7 mouse cellular contexts compared by ENCODE assay signal in the genomic region with DNA sequence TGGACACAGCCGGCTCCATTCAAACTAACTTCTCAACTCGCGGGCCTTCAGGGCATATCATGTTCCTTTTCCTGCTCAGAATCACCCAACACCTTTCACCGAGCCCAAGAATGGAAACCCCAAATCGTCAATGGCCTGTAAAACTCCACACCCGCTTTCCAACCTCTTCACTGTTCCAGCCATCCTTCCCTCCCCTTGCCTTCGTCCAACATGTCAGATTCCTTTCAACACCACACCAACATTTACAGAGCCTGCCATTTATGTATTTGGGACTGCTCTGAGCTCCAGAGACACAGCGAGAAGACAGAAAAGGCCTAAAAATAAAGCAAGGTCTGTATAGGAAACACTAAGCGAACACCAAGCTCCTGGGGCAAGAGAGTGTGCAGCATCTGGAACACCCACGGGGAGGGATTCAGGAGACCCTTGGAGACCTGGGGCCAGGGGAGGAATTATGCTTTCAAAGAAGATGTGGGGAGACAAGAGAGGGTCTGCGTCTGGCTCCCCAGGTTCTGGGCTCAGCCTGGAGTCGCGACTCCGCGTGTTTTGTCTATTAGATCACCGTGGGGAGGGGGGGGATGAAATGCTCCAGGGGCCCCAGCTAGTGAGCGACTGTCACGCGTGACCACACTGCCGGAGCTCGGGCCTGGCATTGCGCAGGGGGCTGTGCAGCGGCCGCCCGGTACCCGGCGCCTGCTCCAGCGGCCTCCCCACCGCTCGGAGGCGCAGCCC. TPM values are rescaled to one million over a fixed set of nuclear protein-coding genes. Genes with fewer than 3 reads are reported as not detected.
DNase-seq lines count a peak whose midpoint lies in the region; ATAC-seq and TF ChIP-seq lines count a peak whose summit lies in the region.

No protein-coding gene starts in this region.

- TF ChIP-seq CTCF in C2C12 (IDR thresholded peaks at IDR 0.05; ENCODE audit: control insufficient read depth, insufficient read depth, insufficient read length) = no peak

- H3K4me2 ChIP-seq in embryonic facial prominence, embryonic 14.5 days (ENCODE audit: low read depth, low read length) = peak overlapping the region; percentile 64
- peak overlapping the region; percentile 65 for H3K4me2 ChIP-seq in hindbrain, embryonic 13.5 days
- H3K4me2 ChIP-seq in liver, embryonic 15.5 days = peak overlapping the region; percentile 91

- 0 out of 2 replicates have a peak, but pooled peaks cover 4% of the 10 kb centered on the region for H3K9me3 ChIP-seq in embryonic facial prominence, embryonic 14.5 days (ENCODE audit: control insufficient read depth, low read length)
- H3K9me3 ChIP-seq in hindbrain, embryonic 13.5 days = no peaks in the 10 kb centered on the region
- H3K9me3 ChIP-seq in liver, embryonic 15.5 days (replicated peaks) = no peaks in the 10 kb centered on the region

- peak overlapping the region; percentile 92 for H3K27ac ChIP-seq in embryonic facial prominence, embryonic 14.5 days (replicated peaks; ENCODE audit: low read depth, low read length)
- H3K27ac ChIP-seq in hindbrain, embryonic 13.5 days = peak overlapping the region; percentile 95
- peak overlapping the region; percentile 97 for H3K27ac ChIP-seq in liver, embryonic 15.5 days (replicated peaks)

- no peaks in the 10 kb centered on the region for H3K27me3 ChIP-seq in C2C12 (ENCODE audit: control insufficient read depth, insufficient read depth, insufficient read length)
- H3K27me3 ChIP-seq in embryonic facial prominence, embryonic 14.5 days (replicated peaks; ENCODE audit: control insufficient read depth, insufficient read depth, low read length) = peaks cover 16% of the 10 kb centered on the region
- H3K27me3 ChIP-seq in hindbrain, embryonic 13.5 days = peaks cover 16% of the 10 kb centered on the region
- peaks cover 18% of the 10 kb centered on the region for H3K27me3 ChIP-seq in liver, embryonic 15.5 days

- peak; percentile 9; the same call in 1 of the 2 replicates for ATAC-seq in embryonic facial prominence, embryonic 14.5 days (ENCODE audit: low read depth)
- no peak for ATAC-seq in hindbrain, embryonic 13.5 days (ENCODE audit: low FRiP score)
- ATAC-seq in liver, embryonic 15.5 days (ENCODE audit: insufficient read depth) = 0 out of 2 replicates have a peak, but pooled peaks have one; percentile 5
- ATAC-seq in erythroid progenitor cell, adult 5-6 weeks (replicated peaks; ENCODE audit: low FRiP score, poor library complexity, severe bottlenecking) = no peak

- WGBS in embryonic facial prominence, embryonic 14.5 days = under 1% methylated on average over 15 of the region's 31 CpGs
- 2% methylated on average over 31 of the region's 31 CpGs for WGBS in hindbrain, embryonic 13.5 days
- under 1% methylated on average over 31 of the region's 31 CpGs for WGBS in liver, embryonic 15.5 days (ENCODE audit: insufficient replicate concordance)

- H3K4me3 ChIP-seq in C2C12 (ENCODE audit: insufficient read depth, poor library complexity, severe bottlenecking) = peak overlapping the region; percentile 79
- H3K4me3 ChIP-seq in embryonic facial prominence, embryonic 14.5 days (ENCODE audit: low read depth, low read length) = peak overlapping the region; percentile 97
- peak overlapping the region; percentile 77 for H3K4me3 ChIP-seq in hindbrain, embryonic 13.5 days
- H3K4me3 ChIP-seq in liver, embryonic 15.5 days (replicated peaks) = peak overlapping the region; percentile 94

- H3K4me1 ChIP-seq in embryonic facial prominence, embryonic 14.5 days (ENCODE audit: control insufficient read depth, insufficient read depth, low read length) = peaks cover 9% of the 10 kb centered on the region
- H3K4me1 ChIP-seq in hindbrain, embryonic 13.5 days (replicated peaks) = peaks cover 38% of the 10 kb centered on the region
- H3K4me1 ChIP-seq in liver, embryonic 15.5 days (replicated peaks) = peaks cover 48% of the 10 kb centered on the region

- peak overlapping the region; percentile 98 for H3K9ac ChIP-seq in embryonic facial prominence, embryonic 14.5 days (ENCODE audit: low read depth, low read length)
- H3K9ac ChIP-seq in hindbrain, embryonic 13.5 days = peak overlapping the region; percentile 98
- peak overlapping the region; percentile 96 for H3K9ac ChIP-seq in liver, embryonic 15.5 days

- H3K79me3 ChIP-seq in C2C12 (ENCODE audit: low read depth) = peaks cover 21% of the 10 kb centered on the region

- H3K79me2 ChIP-seq in C2C12 (ENCODE audit: control insufficient read depth, insufficient read depth) = peaks cover 44% of the 10 kb centered on the region

- peak overlapping the region; percentile 93 for H3ac ChIP-seq in C2C12 (ENCODE audit: control insufficient read depth, insufficient read length, low read depth)

- H3K36me3 ChIP-seq in C2C12 (ENCODE audit: control insufficient read depth, insufficient read depth) = peaks cover 24% of the 10 kb centered on the region
- H3K36me3 ChIP-seq in embryonic facial prominence, embryonic 14.5 days (ENCODE audit: control insufficient read depth, insufficient read depth, low read length) = peaks cover 37% of the 10 kb centered on the region
- peaks cover 20% of the 10 kb centered on the region for H3K36me3 ChIP-seq in hindbrain, embryonic 13.5 days
- peaks cover 38% of the 10 kb centered on the region for H3K36me3 ChIP-seq in liver, embryonic 15.5 days (replicated peaks)

- DNase-seq in 3T3-L1 (ENCODE audit: low read depth, low spot score) = peak; percentile 57
- peak; percentile 52 for DNase-seq in embryonic facial prominence, embryonic 14.5 days (ENCODE audit: low spot score)
- no peak for DNase-seq in thymus, postnatal 10 days (ENCODE audit: low spot score in 2 of 2)

TF ChIP-seq in C2C12, 6 proteins besides CTCF, POLR2A, EP300 and RAD21:
- TF ChIP-seq MYOG (IDR thresholded peaks at IDR 0.05; ENCODE audit: control insufficient read depth, extremely low read depth, insufficient read length) = no peak
TF ChIP-seq in C2C12: peak in this region for 0.

RNA-seq across cellular contexts. Expression of a gene that starts 1.0 kb away (rescaled TPM):
- 41.5 TPM for polyA plus RNA-seq in C2C12 (2012; fragmentation: generic; extraction: Trizol)
- polyA plus RNA-seq in embryonic facial prominence, embryonic 14.5 days (2014; fragmentation: Nextera tagmentation; extraction: Ambion mirVana) = 43.0 and 49.6 TPM in 2 replicates
- 61.8 and 64.7 TPM in 2 replicates for polyA plus RNA-seq in hindbrain, embryonic 13.5 days (2015; fragmentation: Nextera tagmentation; extraction: Ambion mirVana)
- 27.9 and 30.5 TPM in 2 replicates for polyA plus RNA-seq in liver, embryonic 15.5 days (2015; fragmentation: Nextera tagmentation; extraction: Ambion mirVana)
- 13.8 and 25.2 TPM in 2 replicates for total RNA-seq in erythroid progenitor cell, adult 5-6 weeks (2015; ENCODE audit: low replicate concordance)
- total RNA-seq in erythroid progenitor cell, adult 5-6 weeks (2017; ENCODE audit: low replicate concordance) = 37.0 and 44.7 TPM in 2 replicates

RNA-seq across cellular contexts. Expression of a gene that starts 10.1 kb away (rescaled TPM):
- 0.04 TPM for polyA plus RNA-seq in C2C12 (2012; fragmentation: generic; extraction: Trizol)
- polyA plus RNA-seq in embryonic facial prominence, embryonic 14.5 days (2014; fragmentation: Nextera tagmentation; extraction: Ambion mirVana) = 0.96 and 1.3 TPM in 2 replicates
- polyA plus RNA-seq in hindbrain, embryonic 13.5 days (2015; fragmentation: Nextera tagmentation; extraction: Ambion mirVana) = 2.8 and 3.4 TPM in 2 replicates
- polyA plus RNA-seq in liver, embryonic 15.5 days (2015; fragmentation: Nextera tagmentation; extraction: Ambion mirVana) = 0.06 and 0.07 TPM in 2 replicates
- total RNA-seq in erythroid progenitor cell, adult 5-6 weeks (2015; ENCODE audit: low replicate concordance) = 2.5 TPM in 1 of 2 replicates, not detected in the other
- total RNA-seq in erythroid progenitor cell, adult 5-6 weeks (2017; ENCODE audit: low replicate concordance) = 0.13 and 0.53 TPM in 2 replicates

RNA-seq across cellular contexts. Expression of a gene that starts 26.9 kb away (rescaled TPM):
- 33.7 TPM for polyA plus RNA-seq in C2C12 (2012; fragmentation: generic; extraction: Trizol)
- 26.3 and 35.5 TPM in 2 replicates for polyA plus RNA-seq in embryonic facial prominence, embryonic 14.5 days (2014; fragmentation: Nextera tagmentation; extraction: Ambion mirVana)
- 51.1 and 51.8 TPM in 2 replicates for polyA plus RNA-seq in hindbrain, embryonic 13.5 days (2015; fragmentation: Nextera tagmentation; extraction: Ambion mirVana)
- 97.2 and 118 TPM in 2 replicates for polyA plus RNA-seq in liver, embryonic 15.5 days (2015; fragmentation: Nextera tagmentation; extraction: Ambion mirVana)
- total RNA-seq in erythroid progenitor cell, adult 5-6 weeks (2015; ENCODE audit: low replicate concordance) = 49.4 and 49.5 TPM in 2 replicates
- 73.9 and 162 TPM in 2 replicates for total RNA-seq in erythroid progenitor cell, adult 5-6 weeks (2017; ENCODE audit: low replicate concordance)

RNA-seq across cellular contexts. Expression of a gene that starts 49.6 kb away (rescaled TPM):
- 29.3 TPM for polyA plus RNA-seq in C2C12 (2012; fragmentation: generic; extraction: Trizol)
- 11.0 and 14.4 TPM in 2 replicates for polyA plus RNA-seq in embryonic facial prominence, embryonic 14.5 days (2014; fragmentation: Nextera tagmentation; extraction: Ambion mirVana)
- polyA plus RNA-seq in hindbrain, embryonic 13.5 days (2015; fragmentation: Nextera tagmentation; extraction: Ambion mirVana) = 16.3 and 17.1 TPM in 2 replicates
- 6.0 and 6.7 TPM in 2 replicates for polyA plus RNA-seq in liver, embryonic 15.5 days (2015; fragmentation: Nextera tagmentation; extraction: Ambion mirVana)
- 19.7 and 49.4 TPM in 2 replicates for total RNA-seq in erythroid progenitor cell, adult 5-6 weeks (2015; ENCODE audit: low replicate concordance)
- total RNA-seq in erythroid progenitor cell, adult 5-6 weeks (2017; ENCODE audit: low replicate concordance) = 18.2 and 48.8 TPM in 2 replicates

RNA-seq across cellular contexts. Expression of a gene that starts 53.0 kb away (rescaled TPM):
- 49.4 TPM for polyA plus RNA-seq in C2C12 (2012; fragmentation: generic; extraction: Trizol)
- polyA plus RNA-seq in embryonic facial prominence, embryonic 14.5 days (2014; fragmentation: Nextera tagmentation; extraction: Ambion mirVana) = 57.2 and 57.7 TPM in 2 replicates
- 89.2 and 90.3 TPM in 2 replicates for polyA plus RNA-seq in hindbrain, embryonic 13.5 days (2015; fragmentation: Nextera tagmentation; extraction: Ambion mirVana)
- 129 and 144 TPM in 2 replicates for polyA plus RNA-seq in liver, embryonic 15.5 days (2015; fragmentation: Nextera tagmentation; extraction: Ambion mirVana)
- 305 and 325 TPM in 2 replicates for total RNA-seq in erythroid progenitor cell, adult 5-6 weeks (2015; ENCODE audit: low replicate concordance)
- total RNA-seq in erythroid progenitor cell, adult 5-6 weeks (2017; ENCODE audit: low replicate concordance) = 151 and 194 TPM in 2 replicates

Comparison
In these comparisons a context has a peak if more than half of its experiments do, and no peak if none do; other contexts are left out.
1. DNase-seq: peak in 3T3-L1 (single experiment) and embryonic facial prominence, embryonic 14.5 days (single experiment); none in thymus, postnatal 10 days (0 of 2).
2. ATAC-seq: peak in embryonic facial prominence, embryonic 14.5 days (single experiment) and liver, embryonic 15.5 days (single experiment); none in hindbrain, embryonic 13.5 days (single experiment) and erythroid progenitor cell, adult 5-6 weeks (single experiment).
3. Peak in every context shown above with its lines, with median percentiles within 50 percentile points of each other: H3K4me3 ChIP-seq, H3K27ac ChIP-seq, H3K4me2 ChIP-seq and H3K9ac ChIP-seq.